Mouse (Mus musculus) spleen, adult 2 months (tissue): Measurements from ENCODE around the gene AI661453.

Experiments
- CTCF ChIP-seq: fragments of 200-500 bp; IDR thresholded peaks from 2 replicates; pipeline ENCODE4 v1.5.1; 2011; ENCODE audit warnings: mild to moderate bottlenecking, inconsistent platforms; ENCODE audit not compliant: insufficient read depth, insufficient read length, insufficient replicate concordance; ENCODE audit errors: extremely low read depth
- POLR2A ChIP-seq: fragments of 200-500 bp; IDR thresholded peaks from 2 replicates; pipeline ENCODE4 v1.6.1; 2011; ENCODE audit warnings: low read depth, low read length, inconsistent platforms

GRCm38 (mm10) chr17:47400451-47400850 lies 36.0 kb upstream of the AI661453 start, which contains the start of gene Guca1a:
- no peak for TF ChIP-seq CTCF
- no peak for TF ChIP-seq POLR2A
